Mouse (Mus musculus): ENCODE measurements around the gene Catsperz. TPM values are rescaled to one million over a fixed set of nuclear protein-coding genes. Genes with fewer than 3 reads are reported as not detected.
A peak's percentile ranks its signal among the peaks of the same experiment; 100 is the strongest.

Catsperz gene
- polyA plus RNA-seq, 1 experiment from 2014 or later: 2.4 TPM

DNA sequence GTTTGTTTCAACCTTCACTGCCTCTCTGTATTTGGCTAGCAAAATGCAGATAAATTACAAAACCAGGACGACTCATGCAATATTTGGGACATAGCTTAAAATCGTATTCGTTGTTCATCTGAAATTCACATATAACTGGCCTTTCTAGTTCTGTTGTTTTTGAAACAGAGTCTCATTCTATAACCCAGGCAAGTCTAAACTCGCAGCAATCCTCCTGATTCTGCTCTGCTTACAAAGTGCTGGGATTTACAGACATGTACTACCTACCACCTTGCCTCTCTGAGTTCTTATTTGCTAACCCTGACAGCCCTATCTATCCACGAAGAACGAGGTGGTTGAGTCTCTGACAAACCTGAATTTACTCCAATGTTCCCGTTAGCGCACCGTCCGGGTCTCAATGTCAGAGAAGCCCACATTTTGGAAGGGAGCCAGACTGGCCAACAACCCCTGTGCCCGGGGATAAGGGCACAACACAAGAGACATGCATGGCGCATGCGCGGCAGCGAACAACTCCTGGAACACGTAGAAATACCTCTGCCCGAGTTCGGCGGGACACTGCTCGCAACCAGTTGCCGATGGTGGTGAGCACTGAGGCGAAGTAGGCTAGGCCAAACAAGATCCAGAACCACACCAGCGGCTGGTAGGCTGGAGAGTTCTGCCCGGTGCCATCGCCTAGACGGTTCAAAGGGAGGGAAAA lies 1.5 kb upstream of the Catsperz start:
- H3K27ac ChIP-seq (ENCODE audit: low read length): no peak overlapping the region
- H3K27me3 ChIP-seq (replicated peaks; ENCODE audit: insufficient read depth, low read length): peaks cover 38% of the 10 kb centered on the region
- H3K9ac ChIP-seq (replicated peaks; ENCODE audit: low read depth): no peak overlapping the region
- WGBS: 18% methylated on average over 26 of the region's 26 CpGs
- TF ChIP-seq CTCF (IDR thresholded peaks at IDR 0.05): no peak
- no peak for TF ChIP-seq EP300 (IDR thresholded peaks at IDR 0.05)
- no peaks in the 10 kb centered on the region for H3K9me3 ChIP-seq (ENCODE audit: low read length)
- H3K4me2 ChIP-seq (replicated peaks; ENCODE audit: low read depth, low read length): 0 out of 2 replicates have a peak overlapping the region, but pooled peaks have one; percentile 11
- no peak for ATAC-seq
- DNase-seq (ENCODE audit: low spot score): no peak
- H3K36me3 ChIP-seq (ENCODE audit: insufficient read depth, low read length): no peaks in the 10 kb centered on the region
- 0 out of 2 replicates have a peak overlapping the region, but pooled peaks have one; percentile 8 for H3K4me3 ChIP-seq (ENCODE audit: low read depth, low read length)
- peaks cover 13% of the 10 kb centered on the region; the same call in 1 of the 2 replicates for H3K4me1 ChIP-seq (ENCODE audit: insufficient read depth, low read depth, low read length)

DNA sequence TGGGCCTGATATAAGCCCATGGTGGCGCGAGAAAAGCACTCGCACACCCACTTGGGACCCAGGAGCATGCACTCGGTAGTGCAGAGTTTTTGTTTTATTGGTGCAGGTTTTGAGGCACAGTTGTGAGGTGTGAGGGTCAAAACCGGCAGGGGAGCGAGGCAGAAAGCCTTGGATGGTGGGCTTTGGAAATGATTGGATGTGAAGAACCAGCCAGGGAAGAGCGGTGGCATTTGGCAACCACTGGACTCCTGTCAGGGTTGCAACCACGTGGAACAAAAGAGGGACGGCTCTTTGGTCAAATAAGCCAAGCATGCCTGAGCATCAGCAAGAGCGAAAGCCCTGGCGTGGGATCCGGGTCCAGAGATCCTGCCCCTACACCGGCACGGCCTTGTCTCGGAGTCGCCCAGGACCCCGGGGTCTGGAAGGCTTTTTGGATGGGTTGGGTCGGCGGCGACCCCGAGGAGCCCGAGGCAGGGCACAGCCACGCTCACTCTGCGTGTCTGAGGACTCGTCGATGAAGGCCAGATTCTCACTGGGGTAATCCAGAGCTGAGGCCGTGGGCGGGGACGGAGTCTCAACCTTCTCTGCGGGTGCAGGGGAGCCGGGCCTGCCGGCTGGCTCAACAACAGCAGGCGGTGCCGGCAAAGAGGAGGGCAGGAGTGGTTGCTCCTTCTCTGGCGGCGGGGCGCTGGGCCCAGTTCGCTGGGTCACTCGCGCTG lies 590 bp upstream of the Catsperz start:
- 13% methylated on average over 37 of the region's 40 CpGs for WGBS
- Histone ChIP-seq H3K9ac (replicated peaks; ENCODE audit: low read depth) (no peak overlapping the region), H3K36me3 (ENCODE audit: insufficient read depth, low read length) (no peaks in the 10 kb centered on the region), H3K4me1 (ENCODE audit: insufficient read depth, low read depth, low read length) (peaks cover 15% of the 10 kb centered on the region), H3K27ac (ENCODE audit: low read length) (no peak overlapping the region), H3K9me3 (ENCODE audit: low read length) (no peaks in the 10 kb centered on the region), H3K4me2 (replicated peaks; ENCODE audit: low read depth, low read length) (peak overlapping the region; percentile 22), H3K27me3 (replicated peaks; ENCODE audit: insufficient read depth, low read length) (peaks cover 32% of the 10 kb centered on the region), H3K4me3 (ENCODE audit: low read depth, low read length) (0 out of 2 replicates have a peak overlapping the region, but pooled peaks have one; percentile 10)
- ATAC-seq: no peak
- DNase-seq (ENCODE audit: low spot score): no peak
- TF ChIP-seq CTCF (IDR thresholded peaks at IDR 0.05): no peak
- no peak for TF ChIP-seq EP300 (IDR thresholded peaks at IDR 0.05)

DNA sequence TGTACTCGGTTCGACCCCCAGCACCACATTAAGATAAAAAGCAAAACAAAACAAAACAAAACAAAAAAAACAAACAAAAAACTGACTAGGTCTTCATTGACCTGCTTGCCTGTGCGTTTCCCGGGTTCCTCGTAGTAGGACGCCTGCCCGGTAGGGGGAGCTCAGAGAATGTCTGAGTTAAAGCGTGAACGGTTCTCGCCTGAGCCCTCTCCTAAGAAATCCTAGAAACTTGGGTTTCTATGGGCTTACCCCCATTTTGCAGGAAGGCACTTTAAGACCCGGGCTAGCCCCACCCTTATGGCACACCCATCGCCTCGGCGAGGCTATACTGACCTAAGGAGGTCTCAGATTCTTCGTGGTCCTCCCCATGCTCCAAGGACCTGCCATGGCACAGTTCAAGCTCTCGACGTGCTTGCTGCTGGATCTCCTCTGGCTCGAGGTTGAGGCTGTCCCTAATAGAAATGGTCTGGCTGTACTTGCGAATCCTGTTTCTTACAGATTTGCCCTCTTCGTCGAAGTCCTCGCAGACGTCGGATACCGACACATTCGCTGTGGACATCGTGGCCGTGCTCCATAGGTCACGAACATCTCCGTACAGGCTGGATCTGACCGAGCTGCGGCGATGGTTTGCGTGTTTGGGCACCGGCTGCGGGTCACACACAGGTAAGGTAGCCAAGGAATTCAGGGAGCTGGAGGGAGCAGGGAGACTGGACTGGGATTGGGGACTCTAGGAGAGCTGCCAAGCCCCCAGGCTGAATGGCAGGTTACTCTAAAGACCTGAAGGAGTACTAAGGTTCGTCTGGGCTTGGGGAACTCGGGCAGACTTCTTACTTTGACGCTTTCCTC lies 496 bp downstream of the Catsperz start:
- DNase-seq (ENCODE audit: low spot score) (peak; percentile 89), ATAC-seq (no peak)
- WGBS: 6% methylated on average over 39 of the region's 39 CpGs
- TF ChIP-seq CTCF (IDR thresholded peaks at IDR 0.05) (peak; percentile 85), EP300 (IDR thresholded peaks at IDR 0.05) (no peak)
- Histone ChIP-seq H3K9me3 (ENCODE audit: low read length) (no peaks in the 10 kb centered on the region), H3K9ac (replicated peaks; ENCODE audit: low read depth) (no peak overlapping the region), H3K4me3 (ENCODE audit: low read depth, low read length) (peak overlapping the region; percentile 10; the same call in 1 of the 2 replicates), H3K27me3 (replicated peaks; ENCODE audit: insufficient read depth, low read length) (peaks cover 32% of the 10 kb centered on the region), H3K4me1 (ENCODE audit: insufficient read depth, low read depth, low read length) (peaks cover 24% of the 10 kb centered on the region), H3K36me3 (ENCODE audit: insufficient read depth, low read length) (no peaks in the 10 kb centered on the region), H3K27ac (ENCODE audit: low read length) (no peak overlapping the region), H3K4me2 (replicated peaks; ENCODE audit: low read depth, low read length) (peak overlapping the region; percentile 22)

DNA sequence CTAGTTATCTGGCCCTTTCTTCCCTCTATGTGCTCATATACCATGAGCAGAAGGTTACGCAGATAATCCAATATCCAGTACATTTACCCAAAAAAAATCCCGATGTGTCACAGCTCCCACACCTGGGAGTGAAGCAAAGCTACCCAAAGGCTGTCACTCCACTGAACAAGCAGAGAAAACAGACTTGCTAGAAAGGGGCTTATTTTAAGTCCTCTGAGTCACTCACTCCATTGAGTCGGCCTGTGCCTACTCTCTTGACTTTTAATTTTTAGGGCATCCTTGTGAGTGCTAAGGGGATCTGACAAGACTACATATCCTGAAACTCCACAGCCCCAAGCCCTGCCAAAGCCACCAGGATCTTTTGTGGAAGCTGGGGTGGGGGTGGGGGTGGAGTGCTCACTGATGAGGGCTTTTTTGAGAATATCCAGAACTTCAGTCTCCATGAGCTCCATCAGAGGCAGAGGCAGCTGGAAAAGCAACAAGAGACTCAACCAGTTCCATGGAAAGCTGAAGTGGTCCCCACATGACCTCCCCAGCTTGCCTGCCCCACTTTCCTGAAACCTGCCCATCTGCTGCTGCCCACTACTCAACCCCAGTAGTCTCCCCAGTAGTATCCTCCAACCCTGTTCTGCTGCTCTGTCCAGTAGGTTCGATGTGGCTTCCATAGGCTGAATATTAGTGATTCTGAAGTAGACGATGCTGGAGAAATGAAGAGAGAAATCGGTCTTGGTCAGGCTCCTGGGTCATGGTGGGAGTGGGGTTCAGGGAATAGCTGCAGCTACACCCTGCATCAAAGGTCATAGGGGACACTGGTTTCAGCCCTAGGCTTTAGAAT lies 2.1 kb downstream of the Catsperz start:
- no peak overlapping the region for H3K27ac ChIP-seq (ENCODE audit: low read length)
- 68% methylated on average over 6 of the region's 6 CpGs for WGBS
- H3K4me1 ChIP-seq (ENCODE audit: insufficient read depth, low read depth, low read length): peaks cover 24% of the 10 kb centered on the region
- H3K9me3 ChIP-seq (ENCODE audit: low read length): no peaks in the 10 kb centered on the region
- peaks cover 30% of the 10 kb centered on the region for H3K27me3 ChIP-seq (replicated peaks; ENCODE audit: insufficient read depth, low read length)
- TF ChIP-seq EP300 (IDR thresholded peaks at IDR 0.05): no peak
- TF ChIP-seq CTCF (IDR thresholded peaks at IDR 0.05): no peak
- no peak overlapping the region for H3K4me3 ChIP-seq (ENCODE audit: low read depth, low read length)
- peak overlapping the region; percentile 94; the same call in 1 of the 2 replicates for H3K4me2 ChIP-seq (replicated peaks; ENCODE audit: low read depth, low read length)
- DNase-seq (ENCODE audit: low spot score): no peak
- H3K9ac ChIP-seq (replicated peaks; ENCODE audit: low read depth): no peak overlapping the region
- no peak for ATAC-seq
- H3K36me3 ChIP-seq (ENCODE audit: insufficient read depth, low read length): no peaks in the 10 kb centered on the region

DNA sequence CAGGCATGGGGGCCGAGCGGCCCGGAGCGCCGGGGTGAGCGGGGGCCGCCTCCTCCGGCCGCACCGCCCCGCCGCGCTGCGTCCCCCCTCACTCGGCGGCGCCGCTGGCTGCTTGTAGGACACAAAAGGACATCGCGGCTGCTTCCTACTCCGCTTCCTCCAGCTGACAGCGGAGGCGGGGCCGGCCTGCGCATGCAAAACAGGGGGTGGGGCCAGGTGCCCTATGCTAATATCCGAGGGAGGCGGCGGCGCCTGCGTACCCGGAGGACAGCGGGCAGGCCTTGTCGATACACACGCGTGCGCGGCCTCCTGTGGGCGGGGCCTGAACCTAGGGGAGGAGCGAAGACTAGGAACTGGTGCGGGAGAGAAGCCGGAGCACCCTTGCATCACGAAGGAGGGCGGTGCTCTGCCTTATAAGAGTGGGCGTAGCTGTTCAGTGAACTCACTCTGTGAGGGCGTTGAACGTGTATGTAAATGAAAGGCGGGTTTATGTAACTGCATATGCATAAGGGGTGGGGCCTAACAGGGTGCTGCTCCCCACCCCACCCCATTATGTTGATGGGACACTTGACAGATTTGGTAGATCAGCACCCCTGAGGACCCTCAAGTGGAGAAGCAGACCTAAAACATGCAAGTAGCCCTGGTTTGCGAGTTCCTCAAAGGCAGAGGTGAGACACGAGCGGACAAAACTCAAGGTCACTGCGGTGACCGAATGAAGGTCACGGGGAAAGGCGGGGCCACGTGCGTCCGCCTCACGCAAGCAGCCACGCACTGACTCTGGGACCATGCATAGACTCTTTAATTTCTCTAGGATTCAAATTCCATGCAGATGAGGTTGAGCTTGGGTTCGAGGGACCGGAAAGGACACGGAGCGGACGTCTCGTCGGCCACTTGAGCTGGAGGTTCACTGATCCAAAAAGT lies 3.3 kb downstream of the Catsperz start, which contains the start of gene Esrra:
TSS of gene Esrra (minus strand) at position 167 of the 921 bp plus-strand sequence.
- Histone ChIP-seq H3K4me2 (replicated peaks; ENCODE audit: low read depth, low read length) (peak within 1 kb of the TSS; percentile 94), H3K9ac (replicated peaks; ENCODE audit: low read depth) (peak within 1 kb of the TSS; percentile 60), H3K27me3 (replicated peaks; ENCODE audit: insufficient read depth, low read length) (peaks cover 18% of the 10 kb centered on the region), H3K4me3 (ENCODE audit: low read depth, low read length) (peak within 1 kb of the TSS; percentile 74), H3K9me3 (ENCODE audit: low read length) (no peaks in the 10 kb centered on the region), H3K36me3 (ENCODE audit: insufficient read depth, low read length) (no peaks in the 10 kb centered on the region), H3K4me1 (ENCODE audit: insufficient read depth, low read depth, low read length) (peaks cover 21% of the 10 kb centered on the region), H3K27ac (ENCODE audit: low read length) (peak within 1 kb of the TSS; percentile 86)
- peak; percentile 95 for ATAC-seq
- DNase-seq (ENCODE audit: low spot score): peak; percentile 100
- 1% methylated on average over 48 of the region's 66 CpGs for WGBS
- TF ChIP-seq CTCF (IDR thresholded peaks at IDR 0.05) (peak; percentile 14; the same call in 1 of the 2 replicates), EP300 (IDR thresholded peaks at IDR 0.05) (no peak)
